Mouse (Mus musculus): Measurements from ENCODE around the gene D5Ertd577e. TPM values are rescaled to one million over a fixed set of nuclear protein-coding genes. Genes with fewer than 3 reads are reported as not detected.
"Not testable (repeated sequence)": the region's sequence is repeated elsewhere in the genome, so short reads cannot be mapped to it uniquely, and the experiment has no call there.

D5Ertd577e gene
- not detected for total RNA-seq (2022)

DNA sequence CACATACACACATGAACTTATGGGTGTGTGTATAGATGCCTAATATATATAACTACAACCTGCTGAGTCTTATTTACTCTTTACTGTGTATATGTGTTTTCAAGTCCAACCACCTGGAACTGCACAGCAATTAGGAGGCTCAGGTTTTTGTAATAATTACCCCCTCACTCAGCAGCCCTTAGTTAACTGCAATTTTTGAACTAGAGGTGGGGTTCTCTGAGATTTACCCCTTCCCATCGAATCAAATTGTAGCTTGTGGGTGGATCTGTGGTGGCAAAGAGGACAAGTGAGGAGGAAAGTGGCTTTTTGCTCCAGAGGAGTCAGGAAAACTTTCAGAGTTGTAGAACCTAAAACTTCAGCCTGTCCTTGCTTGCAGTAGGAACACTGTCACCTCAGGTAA is at the start of gene D5Ertd577e:
Gene D5Ertd577e, plus strand, starts transcription at position 301 of the 400 bp plus-strand sequence.
- DNase-seq (ENCODE audit: low spot score), result not testable (repeated sequence)

- not testable (repeated sequence) for DNase-seq (ENCODE audit: low spot score)
These were observed 53.9 kb downstream of the D5Ertd577e start, which contains the start of gene Gm3286 for GRCm38 (mm10) chr5:95510458-95510857. Gene Gm3286, plus strand, starts transcription at chr5:95510758.

Other genes with a start within 250 kb of the D5Ertd577e start
- not detected for gene Gm10424, start 184.0 kb upstream of the D5Ertd577e start, total RNA-seq (2022)
- not detected for gene Gm3259, start 150.9 kb upstream of the D5Ertd577e start, total RNA-seq (2022)
- not detected for gene Gm3286, start 54.0 kb downstream of the D5Ertd577e start, total RNA-seq (2022)
- gene Gm7971, start 138.1 kb downstream of the D5Ertd577e start, total RNA-seq (2022), result not detected

All from heart, adult 8-10 months (tissue).